Mouse (Mus musculus) layer of hippocampus, adult 18-20 months (tissue): ENCODE results near the gene Olfr205. TPM values are rescaled to one million over a fixed set of nuclear protein-coding genes. Genes with fewer than 3 reads are reported as not detected.
"Not testable (repeated sequence)": the region's sequence is repeated elsewhere in the genome, so short reads cannot be mapped to it uniquely, and the experiment has no call there.

Experiments
- DNase-seq, 2 experiments: peaks; one replicate each; pipeline ENCODE4 v3.0.0; 2022; ENCODE audit warnings: low spot score in 2 of 2
- long read RNA-seq: library from polyadenylated mRNA; stranded (forward); transcript quantifications from one replicate; pipeline ENCODE4 v2.0.0, GENCODE M21; 2021
- total RNA-seq, 2 experiments: library from RNA; stranded (reverse); gene quantifications; 2 replicates each; pipeline ENCODE4 v1.2.3; 2021

Olfr205 gene
- total RNA-seq: not detected
- long read RNA-seq: 0 reads

DNA sequence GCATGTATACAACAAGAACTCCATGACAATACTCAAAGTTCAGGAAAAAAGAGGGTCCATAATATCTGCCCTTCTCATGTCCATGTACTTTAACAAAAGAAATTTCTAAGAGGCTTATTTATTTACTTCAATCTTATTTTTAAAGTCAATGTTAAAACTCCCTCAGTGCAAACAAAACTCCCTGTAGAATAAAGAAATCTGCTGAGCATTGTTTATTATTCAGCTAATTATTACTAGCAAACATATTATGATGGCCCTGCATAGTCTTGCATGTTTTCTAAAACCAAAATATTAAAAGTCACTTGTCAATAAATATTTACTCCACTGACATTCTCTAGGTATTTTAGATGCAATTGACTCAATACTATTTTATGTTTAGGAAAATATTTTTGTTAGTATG is at the start of gene Olfr205:
Gene Olfr205, minus strand, starts transcription at position 101 of the 400 bp plus-strand sequence.
- no peak for DNase-seq

DNA sequence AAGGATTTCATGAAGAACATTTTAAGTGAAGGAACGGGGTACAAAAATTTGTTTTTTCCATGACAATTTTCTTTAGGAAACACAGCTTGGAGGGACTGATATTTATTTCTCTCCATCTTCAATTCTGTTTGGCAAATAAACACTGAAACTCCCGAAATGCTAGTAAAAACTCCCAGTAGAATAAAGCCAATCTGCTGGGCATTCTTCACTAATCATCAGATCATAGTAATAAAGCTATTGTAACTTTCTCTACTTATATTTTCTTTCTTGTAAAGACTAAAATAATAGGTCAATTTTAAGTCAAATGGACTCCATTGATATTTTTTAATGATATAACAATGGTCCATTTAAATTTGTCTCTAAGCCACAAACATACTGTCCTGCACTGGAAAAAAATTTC is 33.0 kb upstream of the Olfr205 start, which contains the start of gene Olfr209:
Gene Olfr209, minus strand, starts transcription at position 101 of the 400 bp plus-strand sequence.
- no peak for DNase-seq

DNA sequence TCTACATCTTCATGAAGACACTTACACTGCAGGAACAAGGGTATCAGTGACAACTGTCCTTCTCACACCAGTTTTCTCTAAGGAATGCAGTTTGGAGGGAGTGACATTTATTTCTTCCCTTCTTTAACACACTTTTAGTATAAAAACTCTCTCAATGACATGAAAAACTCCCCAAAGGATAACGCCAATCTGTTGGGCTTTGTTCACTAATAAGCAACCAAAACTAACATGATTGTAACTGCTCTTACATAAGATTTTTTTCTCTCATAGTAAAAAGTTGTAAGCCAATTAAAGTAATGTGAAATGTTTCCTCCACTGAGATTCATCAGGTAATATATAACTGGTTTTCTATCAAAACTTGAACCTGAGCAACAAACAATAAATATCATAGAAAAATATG is 18.2 kb upstream of the Olfr205 start, which contains the start of gene Olfr206:
Gene Olfr206, minus strand, starts transcription at position 101 of the 400 bp plus-strand sequence.
- no peak for DNase-seq

DNA sequence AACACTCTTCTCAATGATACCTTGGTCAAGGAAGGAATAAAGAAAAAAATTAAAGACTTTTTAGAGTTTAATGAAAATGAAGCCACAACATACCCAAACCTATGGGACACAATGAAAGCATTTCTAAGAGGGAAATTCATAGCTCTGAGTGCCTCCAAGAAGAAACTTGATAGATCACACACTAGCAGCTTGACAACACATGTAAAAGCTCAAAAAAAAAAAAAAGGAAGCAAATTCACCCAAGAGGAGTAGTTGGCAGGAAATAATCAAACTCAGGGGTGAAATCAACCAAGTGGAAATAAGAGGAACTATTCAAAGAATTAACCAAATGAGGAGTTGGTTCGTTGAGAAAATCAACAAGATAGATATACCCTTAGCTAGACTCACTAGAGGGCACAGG is 7.7 kb downstream of the Olfr205 start:
- not testable (repeated sequence) for DNase-seq

DNA sequence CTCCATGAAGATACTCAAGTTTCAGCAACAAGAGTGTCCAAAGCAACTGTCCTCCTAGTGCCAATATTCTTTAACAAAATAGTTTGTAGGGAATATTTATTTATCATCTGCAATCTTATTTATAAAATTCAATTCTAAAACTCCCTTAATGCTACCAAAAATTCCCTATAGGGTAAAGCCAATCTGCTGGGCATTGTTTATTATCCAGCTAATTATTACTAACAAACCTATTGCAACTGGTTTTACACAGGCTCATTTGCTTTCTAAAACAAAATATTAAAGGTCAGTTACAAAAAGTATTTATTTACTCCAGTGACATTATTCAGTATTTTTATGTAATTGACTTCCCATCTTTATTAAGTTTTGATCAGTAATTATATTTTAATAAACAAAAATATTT is 12.8 kb downstream of the Olfr205 start, which contains the start of gene Olfr204:
Gene Olfr204, minus strand, starts transcription at position 101 of the 400 bp plus-strand sequence.
- DNase-seq: no peak

DNA sequence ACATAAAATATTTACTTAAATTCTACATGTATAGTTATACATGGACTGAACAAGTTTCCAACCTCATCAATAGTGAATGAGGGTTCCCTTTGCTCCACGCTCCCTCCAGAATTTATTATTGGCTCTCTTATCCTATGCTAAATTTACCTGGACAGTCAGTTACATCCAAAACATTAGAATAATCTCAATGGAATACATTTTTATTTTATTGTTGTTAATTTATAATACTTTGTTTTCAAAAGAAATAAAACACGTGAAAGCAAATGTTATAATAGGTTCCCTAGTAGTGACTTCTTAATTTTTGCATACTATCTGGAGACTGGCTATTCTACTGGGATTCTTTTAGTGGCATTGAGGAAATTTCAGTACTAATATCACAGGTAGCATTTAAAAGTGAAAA is 32.4 kb downstream of the Olfr205 start, which contains the start of gene Olfr203:
Gene Olfr203, plus strand, starts transcription at position 301 of the 400 bp plus-strand sequence.
- DNase-seq: no peak

DNA sequence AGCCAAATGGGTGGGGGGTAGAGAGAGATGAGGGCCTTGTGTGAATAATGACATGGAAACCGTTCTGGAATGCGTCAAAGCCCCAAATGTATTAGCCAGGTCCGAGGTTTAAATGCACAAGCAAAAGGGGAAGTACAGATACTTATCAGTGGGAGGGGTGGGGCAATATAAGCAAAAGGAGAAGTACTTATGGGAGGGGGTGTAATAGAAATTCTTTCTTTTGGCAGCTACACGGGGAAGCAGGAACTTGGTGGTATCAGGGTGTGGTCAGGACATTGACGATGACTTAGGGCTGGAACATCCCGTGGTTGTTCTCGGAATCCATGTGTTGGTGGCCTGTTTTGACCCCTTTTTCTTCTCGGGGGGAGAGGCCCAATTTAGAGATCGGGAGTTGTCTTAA is 43.4 kb downstream of the Olfr205 start:
- DNase-seq: not testable (repeated sequence)

DNA sequence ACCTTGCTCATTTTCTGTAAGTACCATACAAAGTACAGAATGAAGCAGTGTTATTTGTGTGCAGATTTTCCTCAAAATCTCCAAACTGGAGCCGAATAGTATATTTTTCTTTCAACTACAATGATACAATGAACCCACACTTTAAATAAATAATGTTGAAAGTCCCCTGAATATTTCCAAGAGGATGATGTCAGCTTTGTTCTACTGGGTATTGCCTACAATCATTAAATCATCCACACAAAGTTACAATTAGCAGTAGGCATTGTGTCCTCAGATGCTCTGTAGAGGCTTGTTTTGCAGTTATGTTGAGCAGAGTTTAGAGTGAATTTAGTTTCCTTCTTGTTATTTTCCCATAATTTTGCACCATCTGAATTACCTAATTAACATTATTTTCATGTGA is 44.2 kb downstream of the Olfr205 start, which contains the start of gene Olfr202:
Gene Olfr202, minus strand, starts transcription at position 101 of the 400 bp plus-strand sequence.
- DNase-seq: no peak

DNA sequence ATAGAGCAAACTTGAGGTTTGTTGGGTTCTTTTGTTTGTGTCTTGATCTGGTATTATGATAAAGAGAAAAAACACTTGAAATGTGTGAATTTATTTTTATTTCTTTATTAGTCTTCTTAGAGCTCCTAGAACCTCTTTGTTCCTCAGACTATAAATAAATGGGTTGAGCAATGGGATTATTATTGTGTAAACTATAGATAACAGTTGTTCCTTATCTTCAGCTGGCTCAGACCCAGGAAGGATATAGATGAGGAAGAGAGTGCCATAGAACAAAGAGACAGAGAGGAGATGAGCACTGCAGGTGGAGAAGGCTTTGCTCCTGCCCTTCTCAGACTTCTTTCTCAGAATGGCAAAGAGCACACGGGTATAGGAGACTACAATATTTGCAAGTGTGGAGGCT is 47.5 kb downstream of the Olfr205 start:
- DNase-seq: no peak

DNA sequence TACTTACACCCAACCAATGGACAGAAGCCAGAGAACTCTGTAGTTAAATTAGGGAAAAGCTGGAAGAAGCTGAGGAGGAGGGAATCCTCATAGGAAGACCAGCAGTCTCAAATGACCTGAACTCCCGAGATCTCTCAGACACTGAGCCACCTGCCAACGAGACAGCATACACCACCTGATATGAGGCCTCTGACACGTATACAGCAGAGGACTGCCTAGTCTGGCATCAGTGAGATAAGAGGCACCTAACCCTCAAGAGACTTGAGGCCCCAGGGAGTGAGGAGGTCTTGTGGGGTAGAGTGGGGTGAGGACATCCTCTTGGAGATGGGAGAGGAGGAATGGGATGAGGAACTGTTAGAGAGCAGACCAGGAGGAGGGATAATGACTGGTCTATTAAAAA is 50.4 kb downstream of the Olfr205 start:
- no peak for DNase-seq

Other genes with a start within 250 kb of the Olfr205 start
- not detected for gene Olfr191, start 241.3 kb downstream of the Olfr205 start, total RNA-seq
- gene Olfr193, start 219.3 kb downstream of the Olfr205 start, total RNA-seq: not detected
- gene Olfr194, start 210.1 kb downstream of the Olfr205 start, total RNA-seq: not detected
- not detected for gene Olfr195, start 184.1 kb downstream of the Olfr205 start, total RNA-seq
- not detected for gene Olfr196, start 160.7 kb downstream of the Olfr205 start, total RNA-seq
- not detected for gene Olfr198, start 127.6 kb downstream of the Olfr205 start, total RNA-seq
- gene Olfr199, start 111.4 kb downstream of the Olfr205 start, total RNA-seq: not detected
- gene Olfr201, start 58.5 kb downstream of the Olfr205 start, total RNA-seq: not detected
- not detected for gene Olfr202, start 44.3 kb downstream of the Olfr205 start, total RNA-seq
- gene Olfr203, start 32.3 kb downstream of the Olfr205 start, total RNA-seq: not detected
- not detected for gene Olfr204, start 12.9 kb downstream of the Olfr205 start, total RNA-seq
- gene Olfr206, start 18.1 kb upstream of the Olfr205 start, total RNA-seq: not detected
- gene Olfr209, start 32.9 kb upstream of the Olfr205 start, total RNA-seq: not detected
- gene Gabrr3, start 76.2 kb upstream of the Olfr205 start, total RNA-seq: under 1 TPM in 1 of 2 experiments, not detected in 1; 0.15 TPM
- gene Riox2, start 140.6 kb upstream of the Olfr205 start, total RNA-seq: 10 to 100 TPM; 14.2 to 14.3 TPM